Mouse (Mus musculus) testis, adult 2 months (tissue): ENCODE results near the gene Eif3b.

Experiments used
- CTCF ChIP-seq: fragments of 200-500 bp; IDR thresholded peaks from 2 replicates; pipeline ENCODE4 v1.5.1; 2012; ENCODE audit warnings: low read depth, mild to moderate bottlenecking, inconsistent platforms, low read length, moderate library complexity; ENCODE audit not compliant: control insufficient read depth, insufficient read depth, insufficient replicate concordance
- POLR2A ChIP-seq: fragments of 200-500 bp; IDR thresholded peaks from 2 replicates; pipeline ENCODE4 v1.6.1; 2012; ENCODE audit warnings: low read depth, mild to moderate bottlenecking, inconsistent platforms, low read length, moderate library complexity; ENCODE audit not compliant: control insufficient read depth

DNA sequence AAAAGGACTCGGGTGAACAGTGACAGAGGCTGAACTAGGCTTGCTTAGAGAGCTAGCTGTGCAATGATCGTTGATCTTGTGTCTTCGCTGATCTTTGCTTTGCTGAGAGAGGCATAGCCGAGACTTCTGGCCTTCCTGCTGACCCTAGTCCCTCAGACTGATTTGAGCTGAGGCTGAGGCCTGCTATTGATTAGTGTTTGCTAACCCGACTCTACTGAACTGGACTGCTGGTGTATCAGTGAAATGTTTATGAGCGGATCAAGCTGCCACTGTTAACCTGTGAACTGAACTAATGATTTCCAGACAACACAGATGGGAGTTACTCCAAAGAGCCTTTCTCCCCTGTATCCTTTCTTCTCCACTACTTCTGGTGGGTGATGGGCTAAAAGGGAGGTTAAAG, 14.0 kb upstream of the Eif3b start:
- no peak for TF ChIP-seq CTCF
- TF ChIP-seq POLR2A, result no peak
